Mouse (Mus musculus): Measurements from ENCODE around the gene Olfr1181.
"Not testable (repeated sequence)": the region's sequence is repeated elsewhere in the genome, so short reads cannot be mapped to it uniquely, and the experiment has no call there.

The Olfr1181 gene

GRCm38 (mm10) chr2:88426071-88426470, at the start of gene Olfr1181:
TSS of gene Olfr1181 (minus strand) at chr2:88426171.
- no peak for DNase-seq (ENCODE audit: low spot score)

GRCm38 (mm10) chr2:88454567-88454966, 28.6 kb upstream of the Olfr1181 start, which contains the start of gene Olfr1183:
TSS of gene Olfr1183 (plus strand) at chr2:88454867.
- not testable (repeated sequence) for DNase-seq (ENCODE audit: low spot score)

GRCm38 (mm10) chr2:88449031-88449430, 23.1 kb upstream of the Olfr1181 start, which contains the start of gene Gm13757:
TSS of gene Gm13757 (minus strand) at chr2:88449131.
- DNase-seq (ENCODE audit: low spot score): no peak

- no peak for DNase-seq (ENCODE audit: low spot score)
Observed at GRCm38 (mm10) chr2:88419051-88419450, 6.9 kb downstream of the Olfr1181 start, which contains the start of gene Olfr1180. TSS of gene Olfr1180 (minus strand) at chr2:88419151.

- no peak for DNase-seq (ENCODE audit: low spot score)
Observed at GRCm38 (mm10) chr2:88406353-88406752, 19.6 kb downstream of the Olfr1181 start, which contains the start of gene Olfr1179. TSS of gene Olfr1179 (minus strand) at chr2:88406453.

GRCm38 (mm10) chr2:88386762-88387161, 39.2 kb downstream of the Olfr1181 start, which contains the start of gene Olfr1178:
TSS of gene Olfr1178 (plus strand) at chr2:88387062.
- DNase-seq (ENCODE audit: low spot score): no peak
